Mouse (Mus musculus) cerebellum, adult 9-11 months (tissue): ENCODE data around the gene Arap1.

Experiments used
- DNase-seq: peaks from one replicate; pipeline ENCODE4 v3.0.0; 2022

The Arap1 gene

DNA sequence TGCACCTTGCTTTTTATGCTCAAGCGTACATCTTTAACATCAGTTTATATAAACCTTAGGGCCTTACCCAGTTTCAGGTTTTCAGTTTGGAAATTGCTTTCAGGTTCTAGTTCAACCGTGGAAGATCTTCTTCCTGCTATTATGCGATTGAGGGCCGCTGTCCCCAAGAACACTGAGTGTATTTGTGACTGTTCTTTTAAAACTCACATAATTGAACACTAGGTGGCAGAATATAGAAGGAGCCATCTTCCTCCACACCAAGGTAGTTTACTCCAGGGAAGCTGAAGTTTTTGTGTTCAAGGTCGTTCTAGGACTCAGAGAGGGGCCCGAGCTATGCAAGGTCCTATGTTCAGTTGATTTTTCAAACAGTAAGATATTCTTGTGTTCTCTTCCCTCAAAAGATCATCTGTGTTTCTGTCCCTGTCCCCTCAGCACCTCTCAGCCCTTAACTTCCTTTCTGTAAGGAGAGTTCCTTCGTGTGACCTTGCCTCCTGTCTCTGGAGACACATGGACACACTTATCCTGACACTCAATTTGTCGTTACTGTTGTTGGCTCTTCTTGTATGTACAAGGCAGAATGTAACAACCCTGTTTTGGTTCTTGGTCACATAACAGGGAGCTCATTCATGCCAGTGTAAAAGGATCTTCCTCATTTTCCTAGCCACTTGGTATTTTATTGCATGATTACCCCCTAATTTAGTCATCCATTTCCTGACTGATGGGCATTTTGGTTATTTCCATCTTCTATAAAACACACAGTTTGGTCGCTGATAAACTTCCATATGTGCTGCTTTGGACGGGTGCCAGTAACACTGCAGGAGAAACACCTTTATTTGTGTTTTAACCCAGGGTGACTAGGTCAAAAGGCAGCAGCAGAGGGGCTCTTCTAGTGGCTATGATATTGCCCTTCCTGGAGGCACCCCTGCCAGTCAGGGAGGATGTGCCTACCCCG, 20.3 kb downstream of the Arap1 start:
- no peak for DNase-seq

GRCm38 (mm10) chr7:101369666-101370065, 21.8 kb downstream of the Arap1 start:
- DNase-seq: no peak

GRCm38 (mm10) chr7:101373082-101373481, 25.2 kb downstream of the Arap1 start:
- peak; percentile 40 for DNase-seq

DNA sequence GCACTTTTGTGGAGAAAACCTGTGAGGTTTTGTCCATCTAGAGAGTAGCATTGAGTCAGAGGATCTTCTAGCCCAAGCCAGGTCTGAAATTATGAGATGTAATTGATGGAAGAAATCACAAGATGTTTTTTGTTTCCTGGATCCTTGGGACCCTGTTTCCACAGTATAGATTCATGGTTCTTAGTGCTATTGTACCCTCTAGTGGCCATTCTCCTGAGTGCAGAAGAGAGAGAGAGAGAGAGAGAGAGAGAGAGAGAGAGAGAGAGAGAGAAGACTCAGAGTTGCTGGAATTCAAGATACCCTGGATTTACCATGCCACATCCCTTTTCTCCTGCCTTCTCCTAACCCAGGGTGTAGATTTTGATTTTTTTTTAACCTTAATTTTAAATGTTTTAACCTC, 26.3 kb downstream of the Arap1 start:
- DNase-seq: peak; percentile 52

- DNase-seq: no peak
Measured at GRCm38 (mm10) chr7:101376701-101377340, 29.0 kb downstream of the Arap1 start.

GRCm38 (mm10) chr7:101377741-101378262, 29.9 kb downstream of the Arap1 start:
- no peak for DNase-seq

GRCm38 (mm10) chr7:101378285-101378684, 30.4 kb downstream of the Arap1 start:
- no peak for DNase-seq

- no peak for DNase-seq
Measured at GRCm38 (mm10) chr7:101378796-101379465, 31.1 kb downstream of the Arap1 start.

- no peak for DNase-seq
Measured at GRCm38 (mm10) chr7:101379732-101380131, 31.9 kb downstream of the Arap1 start.

DNA sequence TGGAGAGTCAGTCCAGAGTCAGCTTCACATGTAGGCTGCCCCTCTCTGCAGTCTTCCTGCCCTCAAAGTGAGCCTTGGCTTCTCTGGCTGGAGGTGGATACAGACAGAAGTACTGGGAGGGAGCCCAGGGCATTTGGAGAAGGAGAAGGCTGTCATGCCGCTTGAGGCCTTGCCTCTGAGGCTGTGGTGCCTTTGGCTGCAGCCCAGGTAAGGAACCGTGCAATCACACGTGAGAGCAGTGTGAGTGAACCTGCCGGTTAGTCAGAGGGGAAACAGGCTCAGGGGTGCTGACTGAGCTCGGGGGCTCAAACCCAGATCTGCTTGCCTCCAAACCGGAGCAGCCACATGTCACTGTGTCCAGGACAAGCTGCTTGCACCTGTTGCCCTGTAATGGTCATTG, 33.6 kb downstream of the Arap1 start:
- DNase-seq: no peak

GRCm38 (mm10) chr7:101382378-101382777, 34.5 kb downstream of the Arap1 start:
- DNase-seq: no peak

GRCm38 (mm10) chr7:101383756-101384155, 35.9 kb downstream of the Arap1 start:
- DNase-seq: no peak

GRCm38 (mm10) chr7:101384931-101385330, 37.1 kb downstream of the Arap1 start:
- DNase-seq: no peak

DNA sequence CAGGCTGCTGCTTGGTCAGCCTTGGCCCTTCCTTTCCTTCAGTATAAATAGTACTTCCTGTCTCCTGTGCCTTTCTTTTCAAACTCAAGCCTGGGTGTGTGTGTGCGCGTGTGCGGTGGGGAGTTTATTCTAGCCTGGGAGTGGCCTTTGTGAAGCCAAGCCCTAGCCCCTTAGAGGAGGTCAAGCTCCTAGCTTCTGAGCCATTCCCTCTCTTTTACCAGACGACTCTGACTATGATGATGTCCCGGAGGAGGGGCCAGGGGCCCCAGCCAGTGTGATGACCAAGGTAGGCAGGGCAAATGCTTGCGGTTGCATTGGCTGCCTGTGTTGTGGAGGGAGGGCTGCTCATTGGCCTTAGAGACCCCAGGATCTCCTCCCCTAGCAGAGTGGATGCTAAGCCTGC, 37.5 kb downstream of the Arap1 start:
- no peak for DNase-seq

DNA sequence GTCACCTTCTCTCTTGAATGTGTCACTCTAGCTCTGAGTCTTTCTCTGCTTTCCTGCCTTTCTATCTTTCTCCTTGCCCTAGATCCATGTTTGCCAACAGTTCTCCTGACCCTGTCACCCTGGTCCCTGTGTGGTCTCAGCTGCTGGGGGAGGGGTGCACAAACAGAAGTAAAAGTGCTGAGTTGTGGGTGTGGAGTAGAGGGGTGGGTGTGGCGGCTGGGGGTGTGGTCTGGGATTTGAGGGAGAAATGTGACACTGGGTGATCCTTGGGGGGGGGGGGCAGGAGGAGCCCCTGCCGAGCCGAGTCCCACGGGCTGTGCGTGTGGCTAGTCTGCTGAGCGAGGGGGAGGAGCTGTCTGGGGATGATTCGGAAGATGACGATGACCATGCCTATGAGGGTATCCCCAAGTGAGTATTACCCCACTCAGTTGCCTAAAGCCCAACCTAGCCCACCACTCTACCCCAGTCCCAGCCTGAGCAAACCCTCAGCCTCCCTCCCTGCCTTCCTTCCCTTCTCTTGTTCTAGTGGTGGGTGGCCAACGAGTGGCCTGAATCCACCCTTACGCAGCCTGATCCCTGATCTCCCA, 38.1 kb downstream of the Arap1 start:
- DNase-seq: no peak

- no peak for DNase-seq
Measured at GRCm38 (mm10) chr7:101389256-101389655, 41.4 kb downstream of the Arap1 start.

DNA sequence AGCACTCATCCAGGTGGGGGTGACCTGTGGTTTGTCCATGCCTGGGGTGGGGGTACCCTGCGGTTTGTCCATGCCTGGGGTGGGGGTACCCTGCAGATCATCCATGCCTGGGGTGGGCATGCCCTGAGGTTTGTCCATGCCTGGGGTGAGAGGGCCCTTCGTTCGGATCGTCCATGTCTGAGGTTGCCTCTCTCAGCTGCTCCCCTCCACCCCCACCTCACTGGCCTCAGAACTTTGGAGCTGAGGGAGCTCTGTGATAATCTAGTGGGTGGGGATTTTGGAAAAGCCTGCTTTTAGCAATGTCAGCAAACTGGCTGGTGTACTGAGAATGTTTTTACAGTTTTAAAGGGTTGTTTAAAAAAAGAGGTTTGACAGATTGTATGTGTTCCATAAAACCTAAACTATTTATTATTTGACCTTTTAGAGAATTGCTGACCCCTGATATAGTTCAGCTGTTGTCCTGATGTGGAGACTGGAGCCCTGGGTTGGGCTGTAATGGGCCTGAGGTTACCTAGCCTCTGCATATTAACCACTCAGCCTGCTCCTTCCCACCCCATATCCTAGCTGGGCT, 44.1 kb downstream of the Arap1 start:
- DNase-seq: no peak

DNA sequence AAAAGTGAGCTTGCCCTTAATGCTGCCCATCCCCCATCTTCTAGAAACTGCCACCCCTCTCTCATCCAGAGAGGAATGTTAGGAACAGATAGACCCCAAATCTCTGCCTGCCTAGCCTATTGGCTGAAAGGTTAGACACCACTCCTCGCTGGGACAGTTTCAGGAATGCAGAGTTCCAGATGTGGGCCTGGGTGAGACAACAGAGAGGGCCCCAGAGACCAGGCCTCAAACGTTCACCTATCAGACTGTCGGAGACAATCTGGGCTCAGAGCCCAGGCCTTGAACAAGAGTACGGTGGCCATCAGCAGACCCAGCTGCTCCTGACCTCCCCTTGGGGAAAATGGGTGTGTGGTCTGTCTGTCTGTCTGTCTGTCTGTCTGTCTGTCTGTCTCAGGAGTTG, 45.1 kb downstream of the Arap1 start:
- DNase-seq: no peak

- no peak for DNase-seq
Measured at GRCm38 (mm10) chr7:101393694-101394504, 46.0 kb downstream of the Arap1 start.

DNA sequence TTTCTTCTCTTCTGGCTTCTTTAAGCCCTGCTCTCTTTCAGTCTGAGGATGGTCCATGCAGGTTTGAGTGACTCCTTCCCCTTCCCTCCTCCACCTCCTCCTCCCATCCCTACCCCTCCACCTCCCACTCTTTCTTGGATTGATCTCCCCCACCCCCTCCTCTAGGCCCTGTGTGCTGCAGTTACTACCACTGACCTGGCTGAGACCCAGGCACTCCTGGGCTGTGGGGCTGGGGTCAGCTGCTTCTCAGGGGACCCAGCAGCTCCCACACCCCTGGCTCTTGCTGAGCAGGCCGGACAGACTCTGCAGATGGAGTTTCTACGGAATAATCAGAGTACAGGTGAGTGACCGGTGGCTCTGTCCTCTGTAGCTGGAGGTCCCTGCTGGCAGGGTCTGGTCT, 46.7 kb downstream of the Arap1 start:
- DNase-seq: no peak

DNA sequence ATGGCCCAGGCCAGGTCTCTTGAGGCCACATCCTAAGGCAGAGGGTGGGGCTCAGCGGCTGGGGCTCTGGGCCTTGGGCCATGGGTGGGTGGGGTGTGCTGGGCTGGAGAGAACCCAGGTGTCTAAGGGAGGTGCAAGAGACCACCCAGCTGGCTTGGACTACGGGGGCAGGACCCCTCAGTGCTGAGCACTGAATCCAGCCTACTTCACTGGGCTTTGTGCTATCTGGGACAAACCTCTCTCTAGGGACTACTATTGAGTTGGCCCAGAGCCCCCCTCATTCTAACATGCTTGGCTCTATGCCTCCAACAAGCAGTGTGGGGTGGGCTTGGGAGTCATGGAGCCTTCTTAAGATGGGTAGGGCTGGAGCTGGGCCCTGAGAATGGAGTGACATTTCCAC, 47.6 kb downstream of the Arap1 start:
- DNase-seq: no peak

- DNase-seq: no peak
Measured at GRCm38 (mm10) chr7:101397175-101397574, 49.3 kb downstream of the Arap1 start.
